Mouse (Mus musculus): Measurements from ENCODE around the gene Prdx2.

The Prdx2 gene

DNA sequence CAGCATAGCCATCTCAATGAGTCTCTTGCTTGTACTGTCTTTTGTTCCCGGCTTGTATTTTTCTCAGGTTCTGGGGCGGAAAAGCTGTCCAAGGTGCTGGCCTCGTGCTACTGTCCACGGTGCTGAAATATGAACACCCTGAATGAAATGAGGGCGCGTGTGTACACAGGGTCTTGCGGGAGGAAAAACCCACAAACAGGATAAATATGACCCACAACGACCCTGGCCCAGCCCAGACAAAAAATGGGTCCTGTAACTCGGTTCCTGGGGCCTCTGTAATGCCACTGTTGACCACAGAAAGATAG is 22.2 kb upstream of the Prdx2 start:
- DNase-seq (ENCODE audit: low spot score): no peak

DNA sequence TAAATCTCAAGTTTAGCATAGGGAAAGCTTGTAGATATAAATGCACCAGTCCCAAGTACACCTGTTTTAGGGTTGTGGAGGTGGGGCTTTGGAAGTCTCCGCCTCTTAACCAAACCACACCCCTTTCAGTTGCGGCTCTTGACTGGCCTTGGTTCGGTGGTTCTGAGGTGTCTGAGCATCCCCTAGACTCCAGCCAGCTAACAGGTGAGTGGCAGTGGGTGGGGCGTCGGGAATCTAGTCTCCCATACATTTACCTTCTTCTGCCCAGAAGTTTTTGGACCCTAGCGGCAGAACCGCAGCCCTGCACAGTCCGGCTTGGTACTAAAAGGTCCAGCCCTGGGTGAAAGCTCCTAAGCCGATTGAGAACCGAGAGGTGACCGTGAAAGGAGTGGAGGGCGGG is 19.6 kb upstream of the Prdx2 start:
- no peak for DNase-seq (ENCODE audit: low spot score)

DNA sequence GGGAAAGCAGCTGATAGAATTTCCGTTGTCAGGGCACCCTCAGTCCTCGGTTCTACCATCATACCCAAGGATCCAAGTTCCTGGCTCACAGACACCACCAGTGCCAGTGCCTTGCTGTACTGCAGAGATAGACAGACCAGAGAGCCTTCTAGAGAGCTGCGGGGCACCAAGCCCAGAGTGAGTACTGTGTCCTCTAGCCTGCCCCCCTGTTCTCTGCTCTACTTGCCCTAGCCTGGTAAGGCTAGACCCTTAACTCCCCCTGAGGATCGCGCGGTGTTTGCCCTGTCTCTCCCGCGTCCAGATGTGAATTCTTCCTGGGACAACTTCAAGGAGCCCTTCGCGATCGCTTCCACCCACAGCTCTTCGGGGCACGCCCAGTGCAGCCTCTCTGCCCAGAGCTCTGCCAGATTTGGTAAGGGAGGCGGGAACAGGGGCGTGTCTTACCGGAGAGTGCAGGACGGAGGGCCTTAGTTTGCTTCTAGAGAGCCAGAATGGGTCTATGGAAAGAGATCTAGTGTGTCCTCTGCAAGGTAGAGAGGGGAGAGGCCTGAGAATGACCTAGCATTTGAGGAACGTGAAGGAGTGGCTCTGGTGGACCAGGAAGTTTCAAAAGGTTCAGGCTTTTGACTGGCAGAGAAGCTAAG is 16.7 kb upstream of the Prdx2 start:
- peak; percentile 72 for DNase-seq (ENCODE audit: low spot score)

DNA sequence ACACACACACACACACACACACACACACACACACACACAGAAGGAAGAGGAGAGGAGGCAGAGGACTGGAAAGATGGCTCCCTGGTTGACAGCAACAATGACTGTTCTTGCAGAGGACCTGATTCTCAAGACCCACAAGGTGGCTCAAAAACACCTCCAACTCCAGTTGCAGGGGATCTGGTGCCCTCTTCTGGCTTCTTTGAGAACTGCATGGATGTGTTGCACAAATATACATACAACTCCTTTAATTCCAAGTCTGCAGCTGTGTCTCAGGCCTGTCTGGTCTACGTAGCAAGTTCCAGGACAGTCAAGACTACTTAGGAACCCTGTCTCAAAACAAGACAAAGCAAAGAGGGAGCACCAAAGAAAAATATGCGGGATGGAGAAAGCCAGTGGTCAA is 12.6 kb upstream of the Prdx2 start:
- peak; percentile 71 for DNase-seq (ENCODE audit: low spot score)

DNA sequence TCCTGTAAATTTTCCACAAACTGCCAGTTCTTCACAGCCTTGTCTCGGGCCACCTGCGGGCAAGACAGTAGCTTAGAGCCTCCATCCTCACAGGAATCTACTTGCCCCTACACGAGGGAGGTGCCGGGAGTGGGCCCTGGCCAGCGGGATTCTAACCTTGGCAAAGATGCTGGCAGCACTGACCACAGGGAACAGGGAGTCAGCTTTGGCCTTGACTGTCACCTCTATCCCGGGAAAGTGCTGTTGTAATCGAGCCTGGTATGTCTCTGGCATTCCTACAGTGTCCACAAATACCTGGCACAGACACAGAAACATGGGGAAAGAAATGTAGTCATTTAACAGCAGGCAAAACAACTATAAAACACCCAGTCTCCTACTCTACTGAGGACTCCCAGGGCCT is 9.6 kb upstream of the Prdx2 start:
- DNase-seq (ENCODE audit: low spot score): no peak

DNA sequence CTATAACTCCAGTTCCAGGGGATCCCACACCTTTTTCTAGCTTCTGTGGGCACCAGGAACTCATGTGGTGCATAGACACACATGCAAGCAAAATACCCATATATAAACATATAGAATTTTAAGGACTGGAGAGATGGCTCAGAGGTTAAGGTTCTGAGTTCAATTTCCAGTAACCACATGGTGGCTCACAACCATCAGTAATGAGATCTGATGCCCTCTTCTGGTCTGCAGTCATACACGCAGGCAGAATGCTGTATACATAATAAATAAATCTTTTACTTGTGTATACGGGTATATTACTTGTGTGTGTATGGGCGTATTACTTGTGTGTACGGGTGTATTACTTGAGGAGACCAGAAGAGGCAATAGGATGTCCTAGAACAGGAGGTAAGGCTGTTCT is 5.4 kb upstream of the Prdx2 start:
- no peak for DNase-seq (ENCODE audit: low spot score)

DNA sequence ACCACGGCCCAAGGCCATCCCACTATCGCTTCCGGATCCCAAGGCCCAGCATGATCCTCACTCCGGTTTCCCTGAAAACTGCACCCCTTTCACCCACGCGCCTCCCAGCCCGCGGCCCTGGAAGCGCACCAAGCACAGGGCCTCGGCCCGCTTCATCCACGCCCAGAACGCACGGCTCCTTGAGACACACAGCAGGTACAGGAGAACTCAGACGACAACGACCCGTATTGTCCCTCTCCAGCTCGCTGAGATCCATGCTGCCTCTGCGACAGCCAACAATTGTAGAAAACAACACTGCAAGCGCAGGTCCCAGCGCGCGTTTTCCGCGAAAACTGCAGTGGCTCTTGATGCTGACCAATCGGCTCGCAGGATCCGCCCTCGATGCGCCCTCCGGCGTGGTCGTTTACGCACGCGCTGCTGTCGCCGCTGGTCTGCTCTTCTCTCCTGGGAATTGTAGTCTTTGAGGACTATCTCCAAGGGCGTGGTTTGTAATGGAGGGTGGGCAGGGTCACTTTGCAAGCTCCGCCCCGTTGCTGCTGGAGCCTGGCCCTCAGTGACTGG is 3.6 kb upstream of the Prdx2 start:
- DNase-seq (ENCODE audit: low spot score): peak; percentile 96

DNA sequence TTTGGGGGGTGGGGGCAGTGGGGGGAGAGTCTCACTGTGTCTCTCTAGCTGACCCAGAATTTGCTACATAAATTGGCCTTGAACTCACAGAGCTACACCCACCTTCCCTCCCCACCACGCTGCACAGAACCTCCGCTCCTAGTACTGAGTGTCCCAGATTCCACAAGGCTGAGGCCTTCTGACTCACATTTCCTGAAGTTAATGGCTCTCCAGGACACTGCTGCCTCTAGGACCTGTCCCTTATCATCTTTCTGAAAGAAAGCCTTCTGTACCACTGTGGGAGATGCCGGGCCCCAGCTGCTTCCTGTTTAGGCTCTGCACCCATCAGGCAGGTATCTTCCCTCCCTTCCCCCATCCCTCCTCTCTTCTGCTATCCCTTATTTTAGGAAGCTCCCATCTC is 2.8 kb upstream of the Prdx2 start:
- no peak for DNase-seq (ENCODE audit: low spot score)

DNA sequence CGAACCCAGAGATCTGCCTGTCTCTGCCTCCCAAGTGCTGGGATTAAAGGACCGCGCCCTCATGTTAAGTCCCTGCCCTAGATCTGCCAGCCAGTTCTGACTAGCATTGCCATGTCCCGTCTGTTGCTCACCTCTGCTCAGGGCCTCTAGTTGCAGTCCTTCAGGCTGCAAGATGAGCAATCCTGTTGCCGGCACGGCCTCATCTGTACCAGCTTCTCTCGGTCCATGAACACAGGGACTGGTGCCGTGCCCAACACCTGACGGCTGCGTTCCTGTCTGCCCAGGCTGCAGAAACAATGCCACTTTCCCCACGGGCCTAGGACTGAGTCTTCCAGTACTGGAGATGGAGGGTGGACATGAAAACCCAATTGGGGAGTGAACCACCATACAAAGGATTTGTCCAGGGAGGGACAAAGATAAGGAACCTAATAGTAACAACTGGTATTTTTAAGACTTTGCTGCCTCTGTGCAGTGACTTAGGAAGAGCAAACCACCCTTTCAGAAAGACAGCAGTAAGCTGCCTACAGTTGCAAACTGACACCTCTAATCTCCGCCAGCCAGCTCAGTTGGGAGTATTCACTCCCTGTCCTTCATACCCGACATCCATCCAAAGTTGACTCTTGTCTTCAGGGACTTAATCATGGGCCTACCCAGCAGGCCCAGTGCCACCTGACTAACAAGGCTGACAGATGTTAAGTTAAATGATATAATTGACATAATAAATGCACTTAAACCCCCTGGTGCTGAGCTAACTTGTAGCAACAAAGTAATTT is 1.7 kb upstream of the Prdx2 start:
- no peak for DNase-seq (ENCODE audit: low spot score)

DNA sequence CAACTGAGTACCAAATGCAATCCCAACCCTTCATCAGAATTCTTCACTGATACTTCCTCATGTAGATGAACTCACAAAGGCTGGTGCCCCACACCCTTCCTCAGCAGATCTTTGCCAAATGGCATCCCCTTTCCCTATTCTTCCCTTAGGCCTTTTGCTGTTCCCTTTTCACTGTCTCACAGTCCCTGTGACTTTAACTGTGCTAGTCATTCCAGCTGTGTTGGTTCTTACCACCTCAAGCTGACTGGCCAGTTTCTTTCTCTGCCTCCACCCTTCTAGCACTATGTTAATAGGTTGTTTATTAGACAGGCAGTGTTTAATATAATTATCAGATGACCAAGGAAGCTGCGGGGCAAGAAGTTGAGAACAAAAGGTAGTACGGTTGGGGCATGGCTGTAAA is 737 bp upstream of the Prdx2 start:
- no peak for DNase-seq (ENCODE audit: low spot score)

DNA sequence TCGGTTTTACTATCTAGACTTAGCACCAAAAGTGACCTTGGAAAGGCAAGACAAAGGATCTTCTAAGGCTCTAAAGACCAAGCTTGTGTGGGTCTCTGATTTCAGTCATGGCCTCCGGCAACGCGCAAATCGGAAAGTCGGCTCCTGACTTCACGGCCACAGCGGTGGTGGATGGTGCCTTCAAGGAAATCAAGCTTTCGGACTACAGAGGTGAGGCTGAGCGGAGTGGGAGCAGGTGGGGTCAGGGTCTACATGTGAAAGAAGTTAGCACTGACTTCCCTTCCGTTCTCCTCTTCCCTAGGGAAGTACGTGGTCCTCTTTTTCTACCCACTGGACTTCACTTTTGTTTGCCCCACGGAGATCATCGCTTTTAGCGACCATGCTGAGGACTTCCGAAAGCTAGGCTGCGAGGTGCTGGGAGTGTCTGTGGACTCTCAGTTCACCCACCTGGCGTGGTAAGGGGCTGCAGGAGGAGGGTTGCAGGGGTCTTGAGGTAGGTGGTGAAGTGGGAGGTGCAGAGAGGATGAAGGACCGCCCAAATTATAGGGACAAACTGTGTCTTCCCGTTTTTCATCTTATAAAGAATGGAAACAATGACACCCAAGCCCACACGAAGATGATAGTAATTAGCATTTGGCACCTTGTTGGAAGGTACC is 876 bp downstream of the Prdx2 start:
- DNase-seq (ENCODE audit: low spot score): no peak

DNA sequence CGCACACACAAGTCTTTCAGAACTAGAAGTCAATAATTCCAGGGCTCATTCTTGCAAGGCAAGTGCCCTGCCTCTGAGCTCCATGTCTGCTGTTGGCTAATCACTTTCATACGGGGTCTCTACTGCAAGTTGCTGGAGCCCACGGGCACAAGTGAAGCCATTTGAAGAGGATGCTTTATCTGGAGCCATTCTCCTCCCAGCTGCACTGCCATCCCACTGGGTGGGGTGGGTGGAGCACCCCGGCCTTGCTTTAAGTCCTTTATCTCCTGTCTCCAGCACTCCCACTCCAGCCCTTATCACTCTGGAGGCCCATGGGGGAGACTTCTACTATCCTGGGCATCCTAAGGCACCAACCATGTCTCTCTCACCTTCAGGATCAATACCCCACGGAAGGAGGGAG is 1.5 kb downstream of the Prdx2 start:
- DNase-seq (ENCODE audit: low spot score): no peak

DNA sequence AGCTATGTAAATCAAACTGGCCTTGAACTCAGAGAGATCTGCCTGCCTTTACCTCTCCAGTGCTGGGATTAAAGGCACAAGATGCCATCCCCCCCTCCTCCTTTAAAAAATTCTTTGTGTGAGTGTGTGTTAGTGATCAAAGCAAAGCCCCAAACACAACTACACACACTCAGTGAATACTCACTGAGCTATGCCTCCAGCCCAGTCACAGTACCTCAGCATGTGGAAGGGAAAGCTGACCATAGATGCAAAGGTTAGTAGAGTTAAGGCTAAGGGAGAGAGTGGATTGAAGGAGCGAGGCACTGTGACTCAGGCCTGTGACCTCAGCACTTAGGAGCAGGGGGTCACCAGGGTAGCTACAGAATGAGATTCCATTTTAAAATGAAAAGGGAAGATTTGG is 3.7 kb downstream of the Prdx2 start:
- no peak for DNase-seq (ENCODE audit: low spot score)

DNA sequence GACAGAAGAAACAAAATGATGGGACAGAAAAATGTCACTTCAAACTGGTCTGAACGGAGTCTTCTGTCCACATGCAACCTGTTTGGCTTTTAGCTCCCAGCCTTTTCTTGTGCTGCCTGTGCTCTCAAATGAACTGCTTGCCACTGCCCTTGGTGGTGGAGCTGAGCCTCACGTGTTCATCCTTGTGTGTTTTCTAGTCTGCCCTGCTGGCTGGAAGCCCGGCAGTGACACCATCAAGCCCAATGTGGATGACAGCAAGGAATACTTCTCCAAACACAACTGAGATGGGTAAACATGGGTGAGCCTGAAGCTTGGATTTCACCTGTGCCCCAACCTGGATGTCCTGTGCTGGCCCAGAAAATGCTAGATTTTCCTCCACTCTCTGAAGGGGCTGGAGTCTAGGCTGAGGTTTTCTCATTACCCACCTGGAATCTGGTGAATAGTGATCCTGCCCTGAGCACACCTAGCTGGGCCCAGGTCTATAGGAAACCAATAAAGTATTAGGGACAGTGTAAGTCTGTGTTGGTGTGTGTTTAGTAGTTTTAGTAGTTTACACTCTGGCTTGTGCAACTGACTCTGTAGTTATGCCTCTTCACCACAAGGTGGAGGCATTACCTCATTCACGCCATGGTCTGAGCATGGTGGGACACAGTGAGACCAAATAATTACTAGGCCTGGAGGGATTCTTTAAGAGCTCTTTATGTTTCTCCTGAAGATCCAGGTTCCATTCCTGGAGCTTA is 4.6 kb downstream of the Prdx2 start:
- peak; percentile 77 for DNase-seq (ENCODE audit: low spot score)

DNA sequence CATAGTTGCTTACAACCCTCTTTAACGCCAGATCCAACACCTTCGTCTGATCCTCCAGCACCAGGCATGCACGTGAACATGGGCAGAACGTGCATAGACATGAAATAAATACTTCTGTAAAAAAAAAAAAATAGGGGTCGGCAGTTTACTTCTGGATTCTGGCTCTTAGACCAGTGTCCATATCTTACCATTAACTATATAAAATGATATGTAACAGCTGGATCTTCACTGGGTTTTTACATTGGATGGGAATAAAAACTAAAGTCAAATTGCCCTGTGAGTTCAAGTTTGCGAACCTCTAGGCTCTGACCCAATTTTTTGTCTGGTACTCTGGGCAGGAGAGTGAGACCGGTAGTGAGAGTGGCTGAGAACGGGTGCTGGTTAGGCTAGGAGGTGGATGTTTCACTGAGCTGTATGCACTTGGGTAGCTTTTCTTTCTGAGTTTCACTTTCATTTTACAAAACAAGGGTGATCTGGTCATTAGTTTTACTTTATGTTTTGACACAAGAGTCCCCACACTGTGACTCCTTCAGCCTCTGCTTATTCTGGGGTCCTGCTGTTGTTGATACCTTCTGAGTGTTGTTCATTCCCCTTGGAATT is 5.3 kb downstream of the Prdx2 start:
- DNase-seq (ENCODE audit: low spot score): no peak

DNA sequence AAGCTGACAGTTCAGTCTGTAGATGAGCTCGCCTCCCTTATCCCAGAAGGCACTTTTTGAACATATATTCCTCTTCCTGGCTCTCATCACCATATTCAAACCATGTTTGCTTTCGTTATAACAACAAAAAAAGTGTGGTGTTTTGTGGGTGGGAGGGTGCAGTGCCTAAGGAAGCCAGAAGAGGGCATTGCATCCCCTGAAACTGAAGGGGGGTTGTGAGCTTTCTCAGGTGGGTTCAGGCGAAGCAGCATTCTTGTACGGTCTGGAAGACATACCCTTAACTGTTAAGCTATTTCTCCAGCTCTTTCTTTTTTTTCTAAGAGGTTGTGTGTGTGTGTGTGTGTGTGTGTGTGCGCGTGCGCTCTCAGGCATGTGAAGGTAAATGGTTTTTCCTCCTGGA is 6.0 kb downstream of the Prdx2 start:
- DNase-seq (ENCODE audit: low spot score): peak; percentile 83

DNA sequence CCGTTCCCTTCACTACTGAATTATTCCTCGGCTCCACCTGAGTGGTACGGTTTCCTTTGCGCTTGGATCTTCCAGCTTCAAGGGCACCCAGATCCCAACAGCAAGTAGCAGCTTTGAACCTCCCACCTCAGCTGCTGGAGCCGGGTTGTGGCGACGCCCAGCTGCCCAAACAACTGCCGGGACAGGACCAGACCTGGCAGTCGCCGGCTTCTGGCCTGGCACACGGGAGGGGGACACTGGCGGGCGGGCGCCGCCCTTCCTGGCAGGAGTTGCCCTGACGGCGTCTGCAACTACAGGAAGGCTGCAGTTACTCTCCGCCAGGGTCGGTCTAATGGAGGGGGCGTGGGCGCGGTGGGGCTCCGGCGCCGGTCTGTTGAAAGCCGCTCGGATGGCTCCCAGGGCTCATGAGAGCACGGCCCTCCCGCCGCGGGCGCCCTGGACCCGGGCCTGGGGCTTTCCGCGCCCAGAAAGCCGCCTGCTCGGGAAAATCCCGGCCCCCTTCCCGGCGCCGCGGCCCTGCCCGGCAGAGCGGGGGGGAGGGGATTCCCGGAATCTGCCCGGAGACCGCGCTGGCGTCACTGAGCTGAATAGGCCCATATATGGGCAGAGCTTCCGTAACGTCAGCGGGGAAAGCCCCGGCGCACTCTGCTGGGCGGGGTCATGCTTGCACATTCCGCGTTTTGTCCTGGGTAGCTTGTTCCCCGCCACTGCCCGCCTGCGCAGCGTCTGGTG is 6.8 kb downstream of the Prdx2 start:
- DNase-seq (ENCODE audit: low spot score): peak; percentile 97

DNA sequence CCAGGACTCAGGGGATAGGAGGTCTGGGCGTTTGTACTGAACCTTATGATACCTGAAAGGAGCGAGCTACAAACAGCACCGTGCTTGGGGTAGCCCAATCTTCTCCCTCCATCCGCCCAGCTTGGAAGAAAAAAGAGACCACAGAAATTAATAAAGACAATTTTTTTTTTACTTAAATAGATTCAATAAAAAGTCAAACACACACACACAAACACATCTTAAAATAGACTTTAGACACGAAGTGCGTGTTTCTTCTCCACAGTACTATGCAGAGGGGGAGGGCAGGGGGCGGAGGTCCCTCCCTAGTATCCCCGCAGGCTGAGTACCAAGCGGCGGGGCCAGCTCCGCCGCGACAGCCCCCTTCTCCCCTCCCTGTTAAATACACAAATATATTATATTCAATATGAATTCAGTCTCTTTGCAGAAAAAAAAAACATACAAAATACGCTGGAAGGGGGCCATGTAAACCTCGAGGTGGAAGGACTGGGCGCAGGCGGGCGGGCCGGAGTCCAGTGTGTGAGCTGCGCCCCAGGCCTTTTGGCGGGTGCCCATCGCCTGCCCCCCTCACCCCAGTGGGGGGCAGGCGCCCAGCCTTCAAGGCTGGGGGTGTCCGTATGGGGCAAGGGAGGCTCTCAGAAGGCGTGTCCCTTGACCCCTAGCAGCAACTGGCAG is 7.5 kb downstream of the Prdx2 start:
- DNase-seq (ENCODE audit: low spot score): no peak

DNA sequence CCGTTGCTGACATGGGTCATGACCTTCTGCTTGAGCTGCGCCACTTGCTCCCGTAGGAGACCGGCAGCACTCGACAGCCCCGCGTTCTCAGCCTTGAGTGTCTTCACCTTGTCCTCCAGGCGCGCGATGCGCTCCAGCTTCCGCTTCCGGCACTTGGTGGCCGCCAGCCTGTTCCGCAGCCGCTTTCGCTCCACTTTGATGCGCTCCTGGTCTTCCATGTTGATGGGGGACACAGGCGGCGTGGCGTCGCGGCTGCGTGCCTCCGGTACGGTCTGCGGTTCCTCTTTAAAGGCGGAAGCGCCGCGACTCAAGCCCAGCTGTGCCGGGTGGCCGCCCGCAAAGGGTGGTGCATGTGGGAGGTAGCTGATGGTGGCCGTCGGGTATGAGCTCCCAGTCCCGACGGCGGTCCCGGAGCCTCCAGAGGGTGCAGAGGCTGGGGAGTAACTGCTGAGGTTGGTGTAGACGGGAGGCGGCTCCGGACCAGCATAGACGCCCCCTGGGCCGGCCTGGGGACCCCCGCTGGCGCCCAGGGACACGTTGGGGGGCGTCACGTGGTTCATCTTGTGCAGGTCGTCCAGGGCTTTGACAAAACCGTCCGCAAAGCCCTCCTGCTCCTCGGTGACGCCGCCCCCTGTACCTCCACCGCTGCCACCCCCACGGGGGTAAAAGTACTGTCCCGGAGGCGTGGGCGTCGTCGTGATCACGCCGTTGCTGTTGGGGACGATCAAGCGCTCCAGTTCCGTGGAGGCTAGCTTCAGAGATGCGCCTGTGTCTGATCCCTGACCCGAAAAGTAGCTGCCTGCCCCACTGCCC is 8.3 kb downstream of the Prdx2 start:
- DNase-seq (ENCODE audit: low spot score): peak; percentile 76

Data from lung, postnatal 25 days (tissue).